In genomic region chr14:11823701-11824095, GRCm38 (mm10) we compare ENCODE assay signal across 14 mouse cellular contexts.
A peak's percentile ranks its signal among the peaks of the same experiment; 100 is the strongest.
DNase-seq lines count a peak whose midpoint lies in the region; ATAC-seq lines count a peak whose summit lies in the region.
"Had no signal": no experiment of that assay in that cellular context is flagged by ENCODE, and none has a peak within 500 bp of the region (broad histone marks: within the 10 kb centered on the region; RNA-seq: fewer than 3 reads in every experiment).

No protein-coding gene starts in this region.

- no peak overlapping the region for H3K4me3 ChIP-seq in embryonic facial prominence, embryonic 13.5 days
- no peak overlapping the region for H3K4me3 ChIP-seq in embryonic facial prominence, embryonic 10.5 days
- H3K4me3 ChIP-seq in kidney, embryonic 15.5 days (replicated peaks) = no peak overlapping the region
- H3K4me3 ChIP-seq in limb, embryonic 10.5 days = no peak overlapping the region
- H3K4me3 ChIP-seq: embryonic facial prominence, embryonic 12.5 days; heart, embryonic 13.5 days had no signal

- no peak overlapping the region for H3K4me2 ChIP-seq in embryonic facial prominence, embryonic 13.5 days
- no peak overlapping the region for H3K4me2 ChIP-seq in kidney, embryonic 15.5 days
- H3K4me2 ChIP-seq: embryonic facial prominence, embryonic 12.5 days; heart, embryonic 13.5 days had no signal

- H3K27ac ChIP-seq in embryonic facial prominence, embryonic 13.5 days = peak overlapping the region; percentile 14; the same call in 1 of the 2 replicates
- H3K27ac ChIP-seq in embryonic facial prominence, embryonic 10.5 days (replicated peaks) = no peak overlapping the region
- 0 out of 2 replicates have a peak overlapping the region, but pooled peaks have one; percentile 7 for H3K27ac ChIP-seq in kidney, embryonic 15.5 days
- H3K27ac ChIP-seq in limb, embryonic 10.5 days = peak overlapping the region; percentile 37
- H3K27ac ChIP-seq: heart, embryonic 13.5 days; kidney, postnatal 0 days; liver, embryonic 14.5 days had no signal

- H3K9me3 ChIP-seq in embryonic facial prominence, embryonic 13.5 days = no peaks in the 10 kb centered on the region
- no peaks in the 10 kb centered on the region for H3K9me3 ChIP-seq in embryonic facial prominence, embryonic 10.5 days
- H3K9me3 ChIP-seq in kidney, embryonic 15.5 days (replicated peaks) = no peaks in the 10 kb centered on the region
- H3K9me3 ChIP-seq in limb, embryonic 10.5 days (replicated peaks) = no peaks in the 10 kb centered on the region
- H3K9me3 ChIP-seq: embryonic facial prominence, embryonic 12.5 days; heart, embryonic 13.5 days had no signal

- no peak for DNase-seq in embryonic facial prominence, embryonic 10.5 days (ENCODE audit: low spot score)
- DNase-seq in kidney, postnatal 10 days = no peak
- DNase-seq in brain, embryonic 18.5 days (ENCODE audit: low read depth, low spot score) = peak; percentile 26
- no peak for DNase-seq in limb, embryonic 10.5 days (ENCODE audit: low spot score)
- DNase-seq in c-Kit-positive CD71-positive TER-119-positive erythroid progenitor cells, embryonic 14.5 days (ENCODE audit: low spot score) = no peak
- no peak for DNase-seq in liver
- DNase-seq: lung, postnatal 10 days; thymus, postnatal 25 days had no signal

- 69% methylated on average over 6 of the region's 6 CpGs for WGBS in embryonic facial prominence, embryonic 13.5 days
- WGBS in embryonic facial prominence, embryonic 10.5 days = 82% methylated on average over 6 of the region's 6 CpGs
- WGBS in kidney, embryonic 15.5 days = 75% methylated on average over 6 of the region's 6 CpGs
- WGBS in limb, embryonic 10.5 days = 87% methylated on average over 6 of the region's 6 CpGs

- H3K36me3 ChIP-seq in embryonic facial prominence, embryonic 13.5 days = no peaks in the 10 kb centered on the region
- no peaks in the 10 kb centered on the region for H3K36me3 ChIP-seq in embryonic facial prominence, embryonic 10.5 days (replicated peaks)
- no peaks in the 10 kb centered on the region for H3K36me3 ChIP-seq in kidney, embryonic 15.5 days
- H3K36me3 ChIP-seq in limb, embryonic 10.5 days = no peaks in the 10 kb centered on the region
- H3K36me3 ChIP-seq: embryonic facial prominence, embryonic 12.5 days; heart, embryonic 13.5 days had no signal

- no peak overlapping the region for H3K9ac ChIP-seq in embryonic facial prominence, embryonic 13.5 days
- H3K9ac ChIP-seq in kidney, embryonic 15.5 days = no peak overlapping the region
- H3K9ac ChIP-seq: embryonic facial prominence, embryonic 12.5 days; heart, embryonic 13.5 days; liver, embryonic 14.5 days had no signal

- H3K4me1 ChIP-seq in embryonic facial prominence, embryonic 13.5 days = peaks cover 44% of the 10 kb centered on the region
- peaks cover 43% of the 10 kb centered on the region for H3K4me1 ChIP-seq in embryonic facial prominence, embryonic 10.5 days
- H3K4me1 ChIP-seq in kidney, embryonic 15.5 days = peaks cover 22% of the 10 kb centered on the region
- H3K4me1 ChIP-seq in limb, embryonic 10.5 days = peaks cover 61% of the 10 kb centered on the region

- no peaks in the 10 kb centered on the region for H3K27me3 ChIP-seq in embryonic facial prominence, embryonic 13.5 days
- no peaks in the 10 kb centered on the region for H3K27me3 ChIP-seq in embryonic facial prominence, embryonic 10.5 days (replicated peaks; ENCODE audit: low read depth, poor library complexity, severe bottlenecking)
- no peaks in the 10 kb centered on the region for H3K27me3 ChIP-seq in kidney, embryonic 15.5 days
- H3K27me3 ChIP-seq in limb, embryonic 10.5 days (ENCODE audit: low read depth, poor library complexity, severe bottlenecking) = no peaks in the 10 kb centered on the region
- H3K27me3 ChIP-seq: embryonic facial prominence, embryonic 12.5 days; heart, embryonic 13.5 days had no signal

- no peak for ATAC-seq in embryonic facial prominence, embryonic 13.5 days (ENCODE audit: insufficient number of reproducible peaks, insufficient read depth, low FRiP score, low TSS enrichment, low read depth)
- no peak for ATAC-seq in kidney, embryonic 15.5 days (replicated peaks; ENCODE audit: low FRiP score)
